Mouse (Mus musculus): ENCODE results near the gene Fam198b.

The Fam198b gene

DNA sequence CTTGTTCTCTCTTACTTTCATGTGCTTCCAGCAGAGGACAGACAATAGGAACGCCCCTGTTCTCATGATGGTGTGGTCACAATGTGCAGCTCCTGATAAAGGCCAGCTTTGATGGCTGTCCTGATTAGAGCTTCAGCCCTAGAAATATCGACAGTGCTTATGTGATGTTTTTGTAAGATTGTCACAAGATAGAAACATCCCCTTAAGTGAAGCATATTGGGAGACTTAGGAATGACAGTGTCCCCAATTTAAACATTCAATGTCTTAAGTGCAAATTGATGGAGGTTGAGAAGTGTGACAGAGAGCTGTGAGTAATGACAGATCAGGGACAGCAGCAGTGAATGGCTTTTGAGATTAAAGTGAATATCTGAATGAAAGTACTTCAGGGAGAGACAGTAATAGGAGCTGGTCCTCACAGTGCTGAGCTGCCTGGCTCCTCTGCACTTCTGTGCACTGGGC lies 99.7 kb downstream of the Fam198b start:
- DNase-seq (ENCODE audit: low spot score in 2 of 2) = no peak

DNA sequence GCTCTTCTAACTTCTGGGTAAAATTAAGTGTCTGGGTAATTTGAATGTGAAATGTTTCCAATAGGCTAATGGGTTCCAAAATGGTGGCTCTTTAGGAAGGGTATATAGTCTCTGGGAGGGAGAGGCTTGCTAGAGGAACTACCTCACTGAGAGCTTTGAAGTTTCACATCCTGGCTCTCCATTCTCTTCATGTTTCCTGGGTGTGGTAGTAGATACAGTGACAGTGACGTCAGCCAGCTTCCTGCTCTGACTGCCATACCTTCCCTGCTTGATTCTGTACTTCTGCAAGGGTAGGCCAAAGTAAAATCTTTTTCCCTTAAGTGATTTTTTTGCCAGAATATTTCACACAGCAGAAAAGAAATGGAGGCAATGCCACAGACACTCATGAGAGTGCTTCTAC lies 100.2 kb downstream of the Fam198b start:
- DNase-seq (ENCODE audit: low spot score in 2 of 2) = no peak

- DNase-seq (ENCODE audit: low spot score in 2 of 2) = no peak
These were observed 104.9 kb downstream of the Fam198b start for GRCm38 (mm10) chr3:79989250-79989649.

- DNase-seq (ENCODE audit: low spot score in 2 of 2) = no peak
These were observed 105.6 kb downstream of the Fam198b start for GRCm38 (mm10) chr3:79989911-79990310.

DNA sequence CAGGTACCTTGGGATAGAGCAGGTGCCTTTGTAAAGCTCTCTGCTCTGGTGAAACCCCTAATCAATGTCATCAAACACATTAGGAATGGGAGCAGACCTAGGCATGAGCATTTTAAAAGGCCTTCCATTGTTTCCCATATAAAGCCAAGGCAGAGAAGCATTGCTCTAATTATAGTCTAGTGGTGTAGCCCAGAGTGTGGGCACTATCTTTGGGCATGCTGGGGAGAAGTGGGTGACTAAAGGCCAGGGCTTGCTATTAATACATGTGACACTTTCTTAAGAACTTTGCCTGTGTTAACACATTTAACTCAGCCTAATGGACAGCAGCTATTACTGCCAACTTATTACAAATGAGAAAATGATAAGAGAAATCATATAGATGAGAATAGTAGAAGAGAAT lies 106.1 kb downstream of the Fam198b start:
- no peak for DNase-seq (ENCODE audit: low spot score in 2 of 2)

DNA sequence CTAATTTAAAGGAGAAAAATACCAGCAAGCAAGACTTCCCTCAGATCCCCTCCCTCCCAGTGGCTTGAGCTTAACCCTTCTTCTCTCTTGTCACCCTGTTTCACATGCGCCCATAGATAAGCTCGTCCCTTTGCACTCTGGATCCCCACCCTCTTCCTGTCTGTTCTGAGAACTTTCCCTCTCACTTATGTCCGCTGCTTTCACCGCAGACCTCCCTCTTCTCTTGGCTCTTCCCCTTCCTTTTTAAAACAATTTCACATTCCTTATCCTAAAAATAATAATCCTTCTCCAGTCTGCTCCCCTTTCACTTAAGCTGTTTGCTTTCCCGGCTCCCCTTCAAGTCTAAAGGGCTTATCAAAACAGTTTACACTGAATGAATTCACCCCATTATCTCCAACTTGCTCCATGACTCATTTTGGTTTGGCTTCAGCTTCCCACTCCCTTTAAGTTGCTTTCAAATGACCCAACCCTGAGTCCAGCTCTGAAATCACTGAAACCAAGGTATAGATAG lies 109.8 kb downstream of the Fam198b start:
- no peak for DNase-seq (ENCODE audit: low spot score in 2 of 2)

DNA sequence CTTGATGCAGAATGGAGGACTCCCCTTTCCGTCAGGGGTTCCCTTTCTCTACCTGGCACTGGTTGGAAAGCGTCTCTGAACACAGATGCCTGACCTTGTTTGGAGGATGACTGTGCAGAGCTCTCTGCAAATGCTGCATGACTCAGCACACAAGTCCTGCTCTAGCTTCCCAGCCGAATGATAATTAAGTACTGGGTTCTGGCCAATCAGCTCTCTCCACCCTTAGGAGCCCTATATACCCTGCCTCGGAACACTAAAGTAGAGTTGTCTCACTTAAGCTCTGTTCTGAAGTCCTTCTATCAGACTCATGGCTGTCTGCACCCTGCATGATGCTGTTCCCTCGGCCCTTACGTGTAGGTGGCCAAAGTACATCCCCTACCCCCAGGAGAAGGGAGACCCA lies 111.4 kb downstream of the Fam198b start:
- no peak for DNase-seq (ENCODE audit: low spot score in 2 of 2)

All from frontal cortex, postnatal 36 days (tissue).